Mouse (Mus musculus) stomach, embryonic 15.5 days (tissue): ENCODE data around the gene Olfr488. TPM values are rescaled to one million over a fixed set of nuclear protein-coding genes. Genes with fewer than 3 reads are reported as not detected.
"Not testable (repeated sequence)": the region's sequence is repeated elsewhere in the genome, so short reads cannot be mapped to it uniquely, and the experiment has no call there.

ENCODE experiments used
- ATAC-seq: fragments of 200-750 bp; cut with Nextera tagmentation; 2 replicates; pipeline ENCODE4 v1.8.0; 2017; ENCODE audit warnings: low read depth, moderate number of reproducible peaks, moderate TSS enrichment; ENCODE audit not compliant: insufficient read depth, low FRiP score
- H3K27ac ChIP-seq: fragments of 300-500 bp; sonication (generic); 2 replicates; pipeline ENCODE4 v1.5.1; 2015; ENCODE audit warnings: mild to moderate bottlenecking, inconsistent platforms
- H3K27me3 ChIP-seq: fragments of 300-500 bp; sonication (generic); replicated peaks from 2 replicates; pipeline ENCODE4 v1.6.1; 2015; ENCODE audit warnings: inconsistent platforms
- H3K36me3 ChIP-seq: fragments of 300-500 bp; sonication (generic); 2 replicates; pipeline ENCODE4 v1.6.1; 2015; ENCODE audit warnings: inconsistent platforms
- H3K4me1 ChIP-seq: fragments of 300-500 bp; sonication (generic); 2 replicates; pipeline ENCODE4 v1.6.1; 2015; ENCODE audit warnings: inconsistent platforms
- H3K4me2 ChIP-seq: fragments of 300-500 bp; sonication (generic); 2 replicates; pipeline ENCODE4 v1.6.1; 2015; ENCODE audit warnings: mild to moderate bottlenecking, inconsistent platforms
- H3K4me3 ChIP-seq: fragments of 300-500 bp; sonication (generic); replicated peaks from 2 replicates; pipeline ENCODE4 v1.5.1; 2015; ENCODE audit warnings: inconsistent platforms
- H3K9ac ChIP-seq: fragments of 300-500 bp; sonication (generic); 2 replicates; pipeline ENCODE4 v1.6.1; 2015; ENCODE audit warnings: inconsistent platforms
- H3K9me3 ChIP-seq: fragments of 300-500 bp; sonication (generic); 2 replicates; pipeline ENCODE4 v1.6.1; 2016; ENCODE audit warnings: inconsistent platforms
- WGBS: fragments of 180-500 bp; shearing (Covaris S2); methylation state at CpG from one replicate; pipeline ENCODE4 v1.1.7; 2015; 5-methylcytosine and 5-hydroxymethylcytosine counted together
- polyA plus RNA-seq: library from polyadenylated mRNA; unstranded; fragments of >200 nt; fragmentation: Nextera tagmentation; extraction: Ambion mirVana; gene quantifications from 2 replicates; pipeline ENCODE4 v1.2.1, GENCODE M21; 2015

The Olfr488 gene
- polyA plus RNA-seq: not detected in 2 replicates

DNA sequence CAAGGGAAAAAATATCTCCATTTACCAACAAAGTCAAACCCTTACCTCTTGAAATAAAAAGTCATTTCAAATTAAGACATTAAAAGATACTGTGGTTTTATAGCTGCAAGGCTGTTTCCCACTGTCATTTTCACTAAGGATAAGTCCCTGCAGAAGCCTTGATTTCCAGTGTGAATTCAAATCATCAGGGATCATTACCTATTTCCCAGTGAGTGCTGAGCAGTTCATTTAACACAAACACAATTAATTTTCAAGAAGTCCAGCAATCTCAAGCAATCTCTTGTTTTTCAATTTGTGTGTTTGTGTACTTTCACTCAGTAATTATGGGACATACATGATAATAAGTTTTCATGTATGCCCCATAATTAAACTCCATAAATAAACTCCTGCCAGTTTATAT, at the start of gene Olfr488:
Olfr488 (minus strand) TSS at position 101 of the 400 bp plus-strand sequence.
- Histone ChIP-seq H3K4me1 (no peaks in the 10 kb centered on the region), H3K9ac (no peak within 1 kb of the TSS), H3K27me3 (no peaks in the 10 kb centered on the region), H3K27ac (no peak within 1 kb of the TSS), H3K4me2 (no peak within 1 kb of the TSS), H3K9me3 (no peaks in the 10 kb centered on the region), H3K4me3 (no peak within 1 kb of the TSS), H3K36me3 (no peaks in the 10 kb centered on the region)
- no peak for ATAC-seq

DNA sequence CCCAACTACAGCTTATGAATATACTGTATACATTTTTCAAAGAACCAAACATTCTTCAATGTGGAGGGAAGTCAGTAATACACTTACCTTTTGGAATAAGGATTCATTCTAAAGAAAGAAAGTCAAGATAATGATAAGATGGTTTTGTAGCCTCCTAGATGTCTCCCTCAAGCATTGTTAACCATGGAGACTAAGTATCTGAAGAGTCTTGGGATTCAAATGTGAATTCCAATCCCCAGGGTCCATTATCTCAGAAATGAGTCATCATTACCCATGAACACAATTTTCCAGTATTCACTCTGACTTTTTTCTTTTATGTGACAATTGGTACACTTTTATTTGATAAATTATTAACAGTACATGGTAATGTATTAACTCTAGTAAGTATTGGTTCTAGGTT, 30.7 kb upstream of the Olfr488 start, which contains the start of gene Olfr490:
Olfr490 (minus strand) TSS at position 101 of the 400 bp plus-strand sequence.
- Histone ChIP-seq H3K4me2 (no peak within 1 kb of the TSS), H3K36me3 (no peaks in the 10 kb centered on the region), H3K27me3 (no peaks in the 10 kb centered on the region), H3K9ac (no peak within 1 kb of the TSS), H3K4me3 (no peak within 1 kb of the TSS), H3K4me1 (no peaks in the 10 kb centered on the region), H3K9me3 (no peaks in the 10 kb centered on the region), H3K27ac (no peak within 1 kb of the TSS)
- ATAC-seq: no peak

GRCm38 (mm10) chr7:108233551-108233950, 24.6 kb downstream of the Olfr488 start:
- no peaks in the 10 kb centered on the region for H3K4me1 ChIP-seq
- H3K36me3 ChIP-seq: no peaks in the 10 kb centered on the region
- H3K27me3 ChIP-seq: no peaks in the 10 kb centered on the region
- ATAC-seq: no peak
- H3K4me2 ChIP-seq: no peak overlapping the region
- H3K27ac ChIP-seq: no peak overlapping the region
- H3K4me3 ChIP-seq: no peak overlapping the region
- no peak overlapping the region for H3K9ac ChIP-seq
- no peaks in the 10 kb centered on the region for H3K9me3 ChIP-seq
- whole genome bisulfite sequencing: 71% methylated on average over 3 of the region's 3 CpGs

GRCm38 (mm10) chr7:108214536-108214935, 43.6 kb downstream of the Olfr488 start, which contains the start of gene Olfr487:
TSS of gene Olfr487 (minus strand) at chr7:108214636.
- not testable (repeated sequence) for H3K9ac ChIP-seq, H3K36me3 ChIP-seq, H3K9me3 ChIP-seq, H3K4me1 ChIP-seq, H3K4me3 ChIP-seq, ATAC-seq, H3K27me3 ChIP-seq, H3K27ac ChIP-seq, H3K4me2 ChIP-seq

Other genes with a start within 250 kb of the Olfr488 start
- gene Olfr478, start 224.4 kb downstream of the Olfr488 start, polyA plus RNA-seq: not detected in 2 replicates
- not detected in 2 replicates for gene Olfr479, start 207.7 kb downstream of the Olfr488 start, polyA plus RNA-seq
- gene Olfr480, start 191.0 kb downstream of the Olfr488 start, polyA plus RNA-seq: not detected in 2 replicates
- gene Olfr481, start 178.5 kb downstream of the Olfr488 start, polyA plus RNA-seq: not detected in 2 replicates
- gene Olfr482, start 160.8 kb downstream of the Olfr488 start, polyA plus RNA-seq: 0.24 TPM in 1 of 2 replicates, not detected in the other
- gene Olfr483, start 157.5 kb downstream of the Olfr488 start, polyA plus RNA-seq: not detected in 2 replicates
- gene Olfr484, start 130.9 kb downstream of the Olfr488 start, polyA plus RNA-seq: not detected in 2 replicates
- not detected in 2 replicates for gene Olfr485, start 98.5 kb downstream of the Olfr488 start, polyA plus RNA-seq
- not detected in 2 replicates for gene Olfr486, start 85.6 kb downstream of the Olfr488 start, polyA plus RNA-seq
- gene Olfr487, start 43.7 kb downstream of the Olfr488 start, polyA plus RNA-seq: not detected in 2 replicates
- gene Olfr490, start 30.6 kb upstream of the Olfr488 start, polyA plus RNA-seq: not detected in 2 replicates
- gene Olfr491, start 55.1 kb upstream of the Olfr488 start, polyA plus RNA-seq: not detected in 2 replicates
- not detected in 2 replicates for gene Olfr492, start 65.3 kb upstream of the Olfr488 start, polyA plus RNA-seq
- not detected in 2 replicates for gene Olfr493, start 88.6 kb upstream of the Olfr488 start, polyA plus RNA-seq
- not detected in 2 replicates for gene Olfr494, start 107.0 kb upstream of the Olfr488 start, polyA plus RNA-seq
- not detected in 2 replicates for gene Olfr495, start 134.8 kb upstream of the Olfr488 start, polyA plus RNA-seq
- not detected in 2 replicates for gene Olfr497, start 162.1 kb upstream of the Olfr488 start, polyA plus RNA-seq
- gene Olfr498, start 207.0 kb upstream of the Olfr488 start, polyA plus RNA-seq: not detected in 2 replicates